Mouse (Mus musculus) ES-Bruce4 (cell line): ENCODE data around the gene Tcte1.

Experiments used
- CTCF ChIP-seq: IDR thresholded peaks from one replicate; pipeline ENCODE4 v1.8.1; 2011; ENCODE audit warnings: low read depth, low read length
- EP300 ChIP-seq: IDR thresholded peaks from 2 replicates; pipeline ENCODE4 v1.6.1; 2011; ENCODE audit warnings: low read depth, low read length; ENCODE audit not compliant: insufficient read depth
- POLR2A ChIP-seq: IDR thresholded peaks from one replicate; pipeline ENCODE4 v1.8.1; 2011; ENCODE audit warnings: low read length; ENCODE audit not compliant: insufficient read depth

GRCm38 (mm10) chr17:45549617-45550181 is 26.5 kb downstream of the Tcte1 start, which contains the start of gene Tmem151b:
- TF ChIP-seq EP300, result no peak
- TF ChIP-seq CTCF, result no peak
- no peak for TF ChIP-seq POLR2A
